Mouse (Mus musculus) midbrain, embryonic 13.5 days (tissue): ENCODE results near the gene Tk2. TPM values are rescaled to one million over a fixed set of nuclear protein-coding genes. Genes with fewer than 3 reads are reported as not detected.

Experiments
- ATAC-seq: fragments of 200-750 bp; cut with Nextera tagmentation; 2 replicates; pipeline ENCODE4 v1.8.0; 2017; ENCODE audit warnings: mild to moderate bottlenecking, moderate TSS enrichment, moderate library complexity
- H3K27ac ChIP-seq: fragments of 300-500 bp; sonication (generic); 2 replicates; pipeline ENCODE4 v1.5.1; 2015; ENCODE audit warnings: inconsistent platforms, mild to moderate bottlenecking, moderate library complexity
- H3K27me3 ChIP-seq: fragments of 300-500 bp; sonication (generic); 2 replicates; pipeline ENCODE4 v1.6.1; 2015; ENCODE audit warnings: mild to moderate bottlenecking, inconsistent platforms
- H3K36me3 ChIP-seq: fragments of 300-500 bp; sonication (generic); 2 replicates; pipeline ENCODE4 v1.6.1; 2015; ENCODE audit warnings: mild to moderate bottlenecking, inconsistent platforms
- H3K4me1 ChIP-seq: fragments of 300-500 bp; sonication (generic); replicated peaks from 2 replicates; pipeline ENCODE4 v1.6.1; 2015; ENCODE audit warnings: inconsistent platforms
- H3K4me2 ChIP-seq: fragments of 300-500 bp; sonication (generic); replicated peaks from 2 replicates; pipeline ENCODE4 v1.6.1; 2015; ENCODE audit warnings: moderate library complexity, mild to moderate bottlenecking, inconsistent platforms
- H3K4me3 ChIP-seq: fragments of 300-500 bp; sonication (generic); replicated peaks from 2 replicates; pipeline ENCODE4 v1.5.1; 2015; ENCODE audit warnings: mild to moderate bottlenecking, inconsistent platforms
- H3K9ac ChIP-seq: fragments of 300-500 bp; sonication (generic); replicated peaks from 2 replicates; pipeline ENCODE4 v1.6.1; 2015; ENCODE audit warnings: mild to moderate bottlenecking, inconsistent platforms
- H3K9me3 ChIP-seq: fragments of 300-500 bp; sonication (generic); 2 replicates; pipeline ENCODE4 v1.6.1; 2016; ENCODE audit warnings: mild to moderate bottlenecking, inconsistent platforms
- WGBS: fragments of 180-500 bp; shearing (Covaris S2); methylation state at CpG from one replicate; pipeline ENCODE4 v1.1.7; 2015; 5-methylcytosine and 5-hydroxymethylcytosine counted together
- polyA plus RNA-seq: library from polyadenylated mRNA; unstranded; fragments of >200 nt; fragmentation: Nextera tagmentation; extraction: Ambion mirVana; gene quantifications from 2 replicates; pipeline ENCODE4 v1.2.1, GENCODE M21; 2015

The Tk2 gene
- polyA plus RNA-seq, 1 experiment from 2014 or later = 43.1 TPM

GRCm38 (mm10) chr8:104247054-104247907 is 1.1 kb downstream of the Tk2 start:
- Histone ChIP-seq H3K4me1 (peaks cover 26% of the 10 kb centered on the region), H3K4me3 (peak overlapping the region; percentile 94), H3K27ac (no peak overlapping the region), H3K9ac (peak overlapping the region; percentile 94), H3K27me3 (no peaks in the 10 kb centered on the region), H3K36me3 (peaks cover 38% of the 10 kb centered on the region), H3K9me3 (no peaks in the 10 kb centered on the region), H3K4me2 (peak overlapping the region; percentile 90)
- WGBS = 74% methylated on average over 22 of the region's 22 CpGs
- ATAC-seq = no peak

GRCm38 (mm10) chr8:104246621-104247020 is 1.7 kb downstream of the Tk2 start:
- Histone ChIP-seq H3K4me2 (no peak overlapping the region), H3K27ac (no peak overlapping the region), H3K9ac (no peak overlapping the region), H3K9me3 (no peaks in the 10 kb centered on the region), H3K36me3 (peaks cover 44% of the 10 kb centered on the region), H3K4me3 (no peak overlapping the region), H3K27me3 (no peaks in the 10 kb centered on the region), H3K4me1 (peaks cover 25% of the 10 kb centered on the region)
- WGBS = 92% methylated on average over 4 of the region's 4 CpGs
- ATAC-seq = no peak

GRCm38 (mm10) chr8:104242038-104242644 is 6.2 kb downstream of the Tk2 start:
- no peak overlapping the region for H3K9ac ChIP-seq
- peaks cover 89% of the 10 kb centered on the region for H3K36me3 ChIP-seq
- no peak overlapping the region for H3K4me3 ChIP-seq
- WGBS = 80% methylated on average over 12 of the region's 12 CpGs
- no peaks in the 10 kb centered on the region for H3K9me3 ChIP-seq
- H3K4me2 ChIP-seq = no peak overlapping the region
- H3K4me1 ChIP-seq = peaks cover 7% of the 10 kb centered on the region
- no peak overlapping the region for H3K27ac ChIP-seq
- no peaks in the 10 kb centered on the region for H3K27me3 ChIP-seq
- ATAC-seq = no peak

GRCm38 (mm10) chr8:104239418-104239861 is 8.9 kb downstream of the Tk2 start:
- no peak overlapping the region for H3K9ac ChIP-seq
- no peak overlapping the region for H3K4me3 ChIP-seq
- no peak overlapping the region for H3K27ac ChIP-seq
- H3K36me3 ChIP-seq = peaks cover 99% of the 10 kb centered on the region
- H3K27me3 ChIP-seq = no peaks in the 10 kb centered on the region
- H3K4me2 ChIP-seq = no peak overlapping the region
- WGBS = 89% methylated on average over 10 of the region's 10 CpGs
- no peaks in the 10 kb centered on the region for H3K4me1 ChIP-seq
- ATAC-seq = no peak
- H3K9me3 ChIP-seq = no peaks in the 10 kb centered on the region

GRCm38 (mm10) chr8:104234573-104234972 is 13.8 kb downstream of the Tk2 start:
- H3K27ac ChIP-seq = no peak overlapping the region
- WGBS = 42% methylated on average over 6 of the region's 6 CpGs
- no peak overlapping the region for H3K9ac ChIP-seq
- H3K4me1 ChIP-seq = no peaks in the 10 kb centered on the region
- peak; percentile 67 for ATAC-seq
- peaks cover 100% of the 10 kb centered on the region for H3K36me3 ChIP-seq
- no peaks in the 10 kb centered on the region for H3K27me3 ChIP-seq
- no peaks in the 10 kb centered on the region for H3K9me3 ChIP-seq
- no peak overlapping the region for H3K4me2 ChIP-seq
- no peak overlapping the region for H3K4me3 ChIP-seq

- no peak overlapping the region for H3K9ac ChIP-seq
- no peak overlapping the region for H3K4me2 ChIP-seq
- H3K27me3 ChIP-seq = no peaks in the 10 kb centered on the region
- no peaks in the 10 kb centered on the region for H3K4me1 ChIP-seq
- WGBS = 96% methylated on average over 5 of the region's 5 CpGs
- ATAC-seq = no peak
- H3K27ac ChIP-seq = no peak overlapping the region
- H3K36me3 ChIP-seq = peaks cover 98% of the 10 kb centered on the region
- H3K9me3 ChIP-seq = no peaks in the 10 kb centered on the region
- H3K4me3 ChIP-seq = no peak overlapping the region
Measured at GRCm38 (mm10) chr8:104232919-104233318, 15.4 kb downstream of the Tk2 start.

GRCm38 (mm10) chr8:104232039-104232438 is 16.3 kb downstream of the Tk2 start:
- H3K27me3 ChIP-seq = no peaks in the 10 kb centered on the region

GRCm38 (mm10) chr8:104230377-104230776 is 18.0 kb downstream of the Tk2 start:
- 89% methylated on average over 9 of the region's 9 CpGs for WGBS
- H3K4me1 ChIP-seq = no peaks in the 10 kb centered on the region

More at GRCm38 (mm10) chr8:104232039-104232438, 16.3 kb downstream of the Tk2 start:
- H3K9me3 ChIP-seq = no peaks in the 10 kb centered on the region
- no peak overlapping the region for H3K4me2 ChIP-seq
- no peak overlapping the region for H3K27ac ChIP-seq
- WGBS = 92% methylated on average over 4 of the region's 4 CpGs
- H3K9ac ChIP-seq = no peak overlapping the region
- H3K4me3 ChIP-seq = no peak overlapping the region
- H3K4me1 ChIP-seq = no peaks in the 10 kb centered on the region
- peaks cover 98% of the 10 kb centered on the region for H3K36me3 ChIP-seq
- ATAC-seq = no peak

GRCm38 (mm10) chr8:104227048-104227447 is 21.3 kb downstream of the Tk2 start:
- WGBS = 96% methylated on average over 5 of the region's 5 CpGs
- no peak overlapping the region for H3K9ac ChIP-seq
- H3K9me3 ChIP-seq = peaks cover 7% of the 10 kb centered on the region
- no peaks in the 10 kb centered on the region for H3K4me1 ChIP-seq
- H3K36me3 ChIP-seq = peaks cover 95% of the 10 kb centered on the region
- H3K27ac ChIP-seq = no peak overlapping the region
- no peak overlapping the region for H3K4me3 ChIP-seq
- no peaks in the 10 kb centered on the region for H3K27me3 ChIP-seq
- no peak for ATAC-seq
- no peak overlapping the region for H3K4me2 ChIP-seq

More at GRCm38 (mm10) chr8:104230377-104230776, 18.0 kb downstream of the Tk2 start:
- H3K36me3 ChIP-seq = peaks cover 98% of the 10 kb centered on the region
- H3K9ac ChIP-seq = no peak overlapping the region
- no peak overlapping the region for H3K27ac ChIP-seq
- no peak overlapping the region for H3K4me2 ChIP-seq
- ATAC-seq = no peak
- H3K4me3 ChIP-seq = no peak overlapping the region
- H3K27me3 ChIP-seq = no peaks in the 10 kb centered on the region
- H3K9me3 ChIP-seq = no peaks in the 10 kb centered on the region

- 36% methylated on average over 5 of the region's 5 CpGs for WGBS
- peak; percentile 60 for ATAC-seq
Measured at GRCm38 (mm10) chr8:104219806-104220205, 28.6 kb downstream of the Tk2 start.

GRCm38 (mm10) chr8:104219079-104219478 is 29.3 kb downstream of the Tk2 start:
- Histone ChIP-seq H3K4me2 (no peak overlapping the region), H3K27ac (no peak overlapping the region), H3K9me3 (no peaks in the 10 kb centered on the region; the same call in 1 of the 2 replicates), H3K4me3 (no peak overlapping the region), H3K4me1 (no peaks in the 10 kb centered on the region), H3K36me3 (peaks cover 17% of the 10 kb centered on the region), H3K9ac (no peak overlapping the region), H3K27me3 (no peaks in the 10 kb centered on the region)
- WGBS = 28% methylated on average over 11 of the region's 11 CpGs
- no peak for ATAC-seq

More at GRCm38 (mm10) chr8:104219806-104220205, 28.6 kb downstream of the Tk2 start:
- peaks cover 25% of the 10 kb centered on the region for H3K36me3 ChIP-seq
- H3K9me3 ChIP-seq = peaks cover 5% of the 10 kb centered on the region
- H3K27me3 ChIP-seq = no peaks in the 10 kb centered on the region
- H3K27ac ChIP-seq = no peak overlapping the region
- H3K4me3 ChIP-seq = no peak overlapping the region
- H3K9ac ChIP-seq = no peak overlapping the region
- H3K4me2 ChIP-seq = no peak overlapping the region
- no peaks in the 10 kb centered on the region for H3K4me1 ChIP-seq

GRCm38 (mm10) chr8:104217601-104218000 is 30.8 kb downstream of the Tk2 start:
- no peaks in the 10 kb centered on the region for H3K9me3 ChIP-seq
- H3K27me3 ChIP-seq = no peaks in the 10 kb centered on the region; the same call in 1 of the 2 replicates
- H3K4me2 ChIP-seq = no peak overlapping the region
- ATAC-seq = no peak
- no peak overlapping the region for H3K4me3 ChIP-seq
- H3K4me1 ChIP-seq = peaks cover 5% of the 10 kb centered on the region; the same call in 1 of the 2 replicates
- H3K9ac ChIP-seq = no peak overlapping the region
- H3K27ac ChIP-seq = no peak overlapping the region
- 94% methylated on average over 5 of the region's 5 CpGs for WGBS
- H3K36me3 ChIP-seq = peaks cover 3% of the 10 kb centered on the region; the same call in 1 of the 2 replicates
